Mouse (Mus musculus): ENCODE measurements around the gene Zfp36l1. TPM values are rescaled to one million over a fixed set of nuclear protein-coding genes. Genes with fewer than 3 reads are reported as not detected.
A peak's percentile ranks its signal among the peaks of the same experiment; 100 is the strongest.

Zfp36l1 gene
- total RNA-seq, 2 experiments from 2014 or later = 43.0 to 53.8 TPM

DNA sequence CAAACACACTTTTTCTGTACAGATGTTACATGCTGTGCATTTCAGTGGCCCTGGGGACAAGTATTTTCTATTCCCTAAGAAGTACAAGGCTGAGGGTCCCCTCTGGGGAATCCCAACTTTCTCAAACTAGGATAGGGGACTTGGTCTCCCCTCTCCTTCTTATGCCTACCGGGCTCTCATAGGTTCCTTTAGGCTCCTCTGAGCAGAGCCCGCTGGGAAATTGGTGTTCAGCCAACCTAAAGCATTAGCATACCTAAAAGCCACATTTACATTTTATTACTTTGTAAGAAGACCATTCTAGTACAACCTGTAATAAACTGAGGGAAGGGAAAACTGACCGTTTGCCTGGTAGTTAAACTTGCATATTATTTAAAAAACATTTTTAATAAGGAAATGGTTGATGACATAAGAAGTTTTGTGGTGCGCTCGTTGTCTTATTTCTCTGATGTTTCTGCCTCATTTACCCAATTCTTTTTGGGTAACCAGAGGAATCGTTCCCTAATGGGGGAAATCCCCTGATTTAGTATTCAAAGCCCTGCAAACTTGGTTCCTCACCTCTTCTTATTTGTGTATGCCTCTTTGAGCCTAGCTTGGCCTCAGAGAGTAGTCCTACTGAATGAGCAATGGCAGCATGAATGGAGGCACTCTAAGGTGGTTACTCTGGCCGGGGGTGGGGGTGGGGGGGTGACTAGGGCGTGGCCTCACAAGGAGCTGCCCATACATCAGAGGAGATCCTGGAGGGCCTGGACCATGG, 42.1 kb downstream of the Zfp36l1 start:
- no peak for DNase-seq (ENCODE audit: low spot score in 2 of 2)

DNA sequence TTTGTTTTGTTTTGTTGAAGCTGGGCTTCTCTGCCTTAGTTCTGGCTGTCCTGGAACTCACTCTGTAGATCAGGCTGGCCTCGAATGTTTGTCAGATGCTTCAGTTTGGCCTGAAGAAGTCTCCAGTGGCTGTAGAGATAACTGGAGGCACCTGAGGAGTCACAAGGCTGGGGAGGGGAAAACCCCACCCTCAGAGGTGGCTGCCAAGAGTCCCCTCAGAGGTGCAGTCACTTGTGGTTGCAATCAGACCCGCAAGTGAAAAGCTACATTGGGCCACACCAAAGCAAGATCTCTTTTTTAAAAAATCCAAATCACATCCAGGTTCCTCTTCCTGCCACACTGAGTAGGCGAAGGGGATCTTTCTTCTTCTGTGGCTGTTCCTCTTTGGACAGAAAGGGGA, 43.8 kb downstream of the Zfp36l1 start:
- no peak for DNase-seq (ENCODE audit: low spot score in 2 of 2)

DNA sequence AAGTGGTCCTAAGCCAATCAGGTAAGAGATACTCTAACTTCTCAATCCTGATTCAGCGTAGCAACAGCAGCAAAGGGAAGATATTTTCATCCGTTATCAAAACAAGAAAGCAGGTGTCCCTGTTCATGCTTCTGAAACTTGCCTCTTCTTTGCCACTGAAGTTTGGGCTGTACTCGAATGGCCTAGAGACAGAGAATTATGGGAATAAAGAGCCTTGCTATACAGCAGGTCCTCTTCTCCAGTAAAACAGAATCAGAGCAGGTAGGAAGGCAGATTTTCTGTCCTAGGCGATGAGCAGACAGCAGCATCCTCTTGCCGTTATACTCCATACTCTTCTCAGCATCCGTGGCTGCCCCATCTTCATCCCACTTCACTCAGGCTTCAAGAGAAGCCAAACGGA, 44.8 kb downstream of the Zfp36l1 start:
- DNase-seq (ENCODE audit: low spot score in 2 of 2) = no peak

DNA sequence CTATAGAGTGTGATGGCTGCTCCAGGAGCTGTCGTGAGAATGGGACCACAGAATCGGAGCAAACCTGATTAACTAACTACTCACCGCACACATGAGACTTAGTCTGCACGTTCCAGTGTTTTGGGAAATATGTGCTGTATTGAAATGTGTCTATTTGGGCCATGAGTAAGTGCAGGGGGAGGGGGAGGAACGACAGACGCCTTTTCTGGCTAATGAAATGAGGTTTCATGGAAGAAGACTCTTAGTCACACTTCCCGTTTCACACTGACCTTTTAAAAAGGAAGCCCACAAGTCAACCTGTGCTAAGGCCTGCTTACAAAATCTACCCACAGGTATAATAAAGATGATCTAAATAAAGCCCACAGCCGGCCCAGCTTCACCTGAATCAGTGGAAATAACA, 47.8 kb downstream of the Zfp36l1 start:
- DNase-seq (ENCODE audit: low spot score in 2 of 2) = no peak

DNA sequence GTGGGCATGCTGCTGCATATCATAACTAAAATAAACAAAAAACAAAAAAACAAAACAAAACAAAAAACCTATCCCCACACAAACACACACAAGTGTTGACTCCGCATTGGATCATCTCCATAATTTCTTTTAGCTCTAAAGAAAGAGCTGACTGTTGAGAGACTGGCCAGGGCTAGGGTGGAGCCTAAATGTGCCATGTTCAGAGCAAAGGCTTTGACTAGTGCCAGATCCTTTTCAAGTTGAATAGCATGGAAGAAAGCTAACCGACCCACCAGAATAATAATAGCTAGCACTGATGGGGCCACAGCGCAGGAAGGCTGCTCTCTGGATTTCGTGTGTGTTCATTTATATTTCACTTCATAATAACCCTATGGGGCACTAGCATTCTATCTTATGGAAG, 48.5 kb downstream of the Zfp36l1 start:
- DNase-seq (ENCODE audit: low spot score in 2 of 2) = no peak

DNA sequence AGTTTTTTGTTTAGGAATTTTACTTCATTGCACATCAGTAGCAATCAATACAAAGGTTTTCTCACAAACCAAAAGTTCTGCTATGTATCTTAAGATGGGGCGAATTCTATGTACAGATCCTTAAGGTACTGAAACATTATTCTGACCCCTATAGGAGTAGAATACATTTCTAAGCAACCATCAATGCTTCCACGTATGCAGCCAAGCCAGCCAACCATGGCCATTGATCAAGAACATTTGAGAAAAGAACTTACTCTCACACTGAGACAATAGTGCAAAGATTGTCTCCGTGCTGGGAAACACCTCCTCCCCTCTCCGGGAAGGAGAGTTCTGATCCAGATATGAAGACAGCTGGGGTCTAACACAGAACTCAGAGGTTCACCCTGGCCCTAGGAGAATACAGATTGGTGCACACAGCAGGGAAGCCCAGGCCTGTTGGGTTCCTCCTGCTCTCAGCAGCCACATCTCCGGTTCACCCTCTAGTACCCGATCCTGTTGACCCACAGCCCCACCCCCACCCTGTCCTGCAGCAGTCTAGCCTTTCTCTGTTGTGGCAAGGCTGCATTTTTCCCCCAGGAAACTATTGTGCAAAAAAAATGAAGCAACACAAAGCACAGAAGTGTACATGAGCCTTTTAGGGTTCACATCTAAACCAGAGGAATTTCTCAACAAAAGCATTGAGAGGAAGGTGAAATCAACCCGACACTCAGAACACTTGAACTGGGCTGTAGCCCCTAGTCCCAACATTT, 49.2 kb downstream of the Zfp36l1 start:
- DNase-seq (ENCODE audit: low spot score in 2 of 2) = no peak

DNA sequence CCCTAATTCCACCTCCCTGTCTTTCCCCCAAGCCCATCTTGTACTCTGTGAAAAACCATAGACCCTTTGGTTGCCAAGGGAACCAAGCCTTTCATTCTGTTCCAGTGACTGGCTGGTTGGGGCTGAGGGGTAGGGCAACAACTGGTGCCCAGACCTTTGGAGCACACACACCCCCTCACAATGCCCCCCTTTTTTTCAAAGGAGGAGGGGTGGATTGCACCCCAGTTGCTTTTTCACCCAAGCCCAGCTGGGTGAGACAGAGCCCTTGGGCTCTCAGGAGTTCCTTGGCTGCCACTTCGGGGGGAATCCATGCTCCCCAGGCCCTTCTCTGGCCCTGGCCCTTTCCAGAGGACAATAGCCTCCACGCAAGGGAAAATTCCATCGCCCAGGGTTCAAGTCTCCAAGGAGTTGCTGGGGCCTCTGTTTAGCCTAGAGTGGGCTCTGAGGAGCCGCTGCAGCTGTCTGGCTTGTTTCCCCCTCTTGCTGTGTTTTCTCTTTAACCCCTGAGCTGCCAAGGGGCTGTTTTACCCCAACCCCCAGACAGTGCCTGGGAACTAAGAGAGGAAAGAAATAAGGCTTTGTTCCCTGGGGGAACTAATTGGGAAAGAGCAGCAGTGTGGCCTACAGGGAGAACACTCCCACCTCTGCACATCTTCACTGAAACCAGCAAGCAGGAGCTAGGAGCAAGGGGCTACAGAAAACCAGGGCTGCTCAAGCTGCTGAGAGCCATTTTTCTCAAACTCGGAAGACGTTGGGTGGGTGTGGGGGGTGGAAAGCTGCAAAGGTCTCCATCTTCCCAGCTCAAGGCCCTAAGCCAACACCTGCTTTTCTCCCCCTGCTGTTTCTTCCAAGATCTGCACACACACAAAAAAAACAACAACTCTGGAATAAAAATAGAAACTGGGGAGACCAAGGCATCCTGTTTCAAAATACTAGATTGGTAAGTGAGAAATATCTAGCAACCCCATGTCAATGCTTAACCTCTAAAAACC, 50.1 kb downstream of the Zfp36l1 start:
- DNase-seq (ENCODE audit: low spot score in 2 of 2) = peak; percentile 3 to 12

DNA sequence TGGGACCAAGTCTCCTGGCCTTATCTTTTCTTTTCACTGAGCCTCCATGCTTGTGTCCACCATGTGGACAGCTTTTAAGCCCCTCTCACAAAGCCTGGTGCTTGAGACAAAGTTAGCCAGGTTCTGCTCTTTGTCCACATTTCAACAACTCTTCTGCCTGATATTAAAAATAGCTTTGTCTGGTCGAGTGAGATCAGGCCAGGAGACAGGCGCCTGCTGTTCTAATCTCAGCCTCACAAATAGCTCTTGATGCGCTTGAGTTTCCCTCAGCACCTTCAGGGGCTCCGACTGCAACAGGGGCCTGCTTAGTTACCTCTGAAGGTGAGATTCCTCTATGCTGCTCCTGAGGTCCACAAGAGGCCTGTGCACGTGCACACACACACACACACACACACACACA, 51.0 kb downstream of the Zfp36l1 start:
- DNase-seq (ENCODE audit: low spot score in 2 of 2) = no peak

DNA sequence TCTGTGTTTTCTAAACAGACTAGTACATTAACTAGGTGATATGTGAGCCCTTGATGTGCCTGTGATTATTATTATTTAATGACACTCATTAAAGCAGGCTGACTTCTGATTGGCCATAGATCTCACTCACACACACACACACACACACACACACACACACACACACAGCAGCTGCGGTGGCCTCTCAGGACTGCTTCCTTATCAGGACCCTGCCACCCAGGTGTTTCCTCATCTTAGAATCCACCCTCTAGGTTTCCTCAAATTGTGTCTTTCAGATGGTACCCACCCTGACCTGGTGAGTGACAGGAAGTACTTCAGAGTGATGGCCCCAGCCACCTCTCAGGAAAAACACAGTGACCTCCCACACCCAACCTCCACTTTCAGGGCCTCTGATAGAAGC, 52.0 kb downstream of the Zfp36l1 start:
- DNase-seq (ENCODE audit: low spot score in 2 of 2) = no peak

DNA sequence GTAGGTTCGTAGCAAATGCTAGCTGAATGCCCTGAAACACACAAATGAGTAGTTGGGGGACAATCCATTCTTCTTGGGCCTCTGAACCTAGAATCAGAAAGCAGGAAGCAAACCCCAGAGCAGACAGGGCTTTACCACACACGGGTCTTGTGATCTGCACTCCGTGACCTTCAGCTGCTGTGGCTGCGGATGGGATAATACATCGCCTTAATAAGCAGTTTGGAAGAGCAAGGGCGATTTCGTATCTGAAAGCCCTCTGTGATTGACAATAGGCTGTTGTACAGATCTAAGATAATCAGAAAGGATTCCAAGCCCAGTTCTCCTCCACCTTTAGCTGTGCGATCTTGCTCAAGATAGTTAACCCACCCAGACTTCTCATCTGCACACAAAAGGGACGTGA, 52.5 kb downstream of the Zfp36l1 start:
- no peak for DNase-seq (ENCODE audit: low spot score in 2 of 2)

DNA sequence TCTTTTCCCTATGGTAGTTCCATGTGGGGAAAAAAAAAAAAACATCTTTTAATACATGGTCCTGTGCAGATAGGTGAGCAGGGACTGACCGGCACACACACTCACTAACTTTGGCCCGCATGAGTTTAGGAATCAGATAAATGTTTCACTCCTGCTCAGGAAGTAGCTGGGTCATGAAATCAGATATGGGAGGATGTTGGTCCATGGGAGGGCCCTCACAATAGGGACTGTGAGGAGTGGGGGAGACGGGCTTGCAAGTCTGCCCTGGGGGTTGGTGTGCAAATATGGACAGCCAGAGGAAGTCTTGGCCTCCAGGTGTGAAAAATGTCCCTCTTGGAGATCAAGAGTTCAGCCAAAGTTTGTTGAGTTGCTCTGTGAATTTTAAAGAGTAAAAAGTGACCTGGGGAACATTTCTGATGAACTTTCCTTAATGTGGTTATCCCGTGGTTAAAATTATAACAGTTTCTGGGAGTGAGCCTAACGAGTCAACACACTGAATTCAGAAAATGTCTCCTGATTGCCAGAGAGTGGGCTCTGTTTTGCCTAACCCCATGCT, 53.0 kb downstream of the Zfp36l1 start:
- no peak for DNase-seq (ENCODE audit: low spot score in 2 of 2)

Other genes starting within 250 kb of the Zfp36l1 start
- 100 to 1,000 TPM; 107 to 115 TPM for gene Actn1, start 147.4 kb upstream of the Zfp36l1 start, total RNA-seq (2021)